Mouse (Mus musculus): ENCODE data around the gene Polr1a. TPM values are rescaled to one million over a fixed set of nuclear protein-coding genes. Genes with fewer than 3 reads are reported as not detected.

Polr1a gene
- polyA plus RNA-seq, 1 experiment from 2014 or later: 27.6 TPM

GRCm38 (mm10) chr6:71981450-71981849 is 72.6 kb downstream of the Polr1a start:
- H3K4me3 ChIP-seq (ENCODE audit: low read depth, low read length): no peak overlapping the region

GRCm38 (mm10) chr6:71985984-71986383 is 77.1 kb downstream of the Polr1a start:
- Histone ChIP-seq H3K4me3 (ENCODE audit: low read depth, low read length) (no peak overlapping the region), H3K4me1 (ENCODE audit: control insufficient read depth, insufficient read depth, low read length) (peaks cover 12% of the 10 kb centered on the region), H3K36me3 (ENCODE audit: control insufficient read depth, insufficient read depth, low read length) (no peaks in the 10 kb centered on the region; the same call in 1 of the 2 replicates)

More at GRCm38 (mm10) chr6:71981450-71981849, 72.6 kb downstream of the Polr1a start:
- H3K27me3 ChIP-seq (ENCODE audit: control insufficient read depth, insufficient read depth, low read length): no peaks in the 10 kb centered on the region
- ATAC-seq (ENCODE audit: insufficient number of reproducible peaks, insufficient read depth, low FRiP score, low read depth): no peak
- no peak overlapping the region for H3K9ac ChIP-seq (replicated peaks; ENCODE audit: low read depth, low read length)
- H3K36me3 ChIP-seq (ENCODE audit: control insufficient read depth, insufficient read depth, low read length): peaks cover 28% of the 10 kb centered on the region
- H3K4me1 ChIP-seq (ENCODE audit: control insufficient read depth, insufficient read depth, low read length): no peaks in the 10 kb centered on the region
- WGBS: 82% methylated on average over 4 of the region's 4 CpGs
- H3K9me3 ChIP-seq (ENCODE audit: control insufficient read depth, low read depth, low read length): no peaks in the 10 kb centered on the region
- no peak overlapping the region for H3K27ac ChIP-seq (ENCODE audit: low read length)
- H3K4me2 ChIP-seq (replicated peaks; ENCODE audit: low read depth, low read length): no peak overlapping the region

GRCm38 (mm10) chr6:71987546-71988248 is 78.8 kb downstream of the Polr1a start:
- Histone ChIP-seq H3K9me3 (ENCODE audit: control insufficient read depth, low read depth, low read length) (no peaks in the 10 kb centered on the region), H3K36me3 (ENCODE audit: control insufficient read depth, insufficient read depth, low read length) (no peaks in the 10 kb centered on the region), H3K4me1 (ENCODE audit: control insufficient read depth, insufficient read depth, low read length) (peaks cover 19% of the 10 kb centered on the region), H3K4me2 (replicated peaks; ENCODE audit: low read depth, low read length) (no peak overlapping the region), H3K27ac (ENCODE audit: low read length) (no peak overlapping the region), H3K9ac (replicated peaks; ENCODE audit: low read depth, low read length) (no peak overlapping the region), H3K27me3 (ENCODE audit: control insufficient read depth, insufficient read depth, low read length) (no peaks in the 10 kb centered on the region), H3K4me3 (ENCODE audit: low read depth, low read length) (no peak overlapping the region)
- 69% methylated on average over 7 of the region's 7 CpGs for WGBS
- no peak for ATAC-seq (ENCODE audit: insufficient number of reproducible peaks, insufficient read depth, low FRiP score, low read depth)

More at GRCm38 (mm10) chr6:71985984-71986383, 77.1 kb downstream of the Polr1a start:
- Histone ChIP-seq H3K9ac (replicated peaks; ENCODE audit: low read depth, low read length) (no peak overlapping the region), H3K4me2 (replicated peaks; ENCODE audit: low read depth, low read length) (no peak overlapping the region), H3K9me3 (ENCODE audit: control insufficient read depth, low read depth, low read length) (no peaks in the 10 kb centered on the region), H3K27ac (ENCODE audit: low read length) (no peak overlapping the region), H3K27me3 (ENCODE audit: control insufficient read depth, insufficient read depth, low read length) (no peaks in the 10 kb centered on the region)
- WGBS: 87% methylated on average over 4 of the region's 4 CpGs
- ATAC-seq (ENCODE audit: insufficient number of reproducible peaks, insufficient read depth, low FRiP score, low read depth): no peak

- no peak overlapping the region for H3K4me2 ChIP-seq (replicated peaks; ENCODE audit: low read depth, low read length)
- H3K27me3 ChIP-seq (ENCODE audit: control insufficient read depth, insufficient read depth, low read length): no peaks in the 10 kb centered on the region
- WGBS: 17% methylated on average over 8 of the region's 8 CpGs
- H3K4me3 ChIP-seq (ENCODE audit: low read depth, low read length): no peak overlapping the region
- peaks cover 19% of the 10 kb centered on the region for H3K4me1 ChIP-seq (ENCODE audit: control insufficient read depth, insufficient read depth, low read length)
- peak overlapping the region; percentile 61; the same call in 1 of the 2 replicates for H3K27ac ChIP-seq (ENCODE audit: low read length)
- H3K9me3 ChIP-seq (ENCODE audit: control insufficient read depth, low read depth, low read length): no peaks in the 10 kb centered on the region
- H3K36me3 ChIP-seq (ENCODE audit: control insufficient read depth, insufficient read depth, low read length): no peaks in the 10 kb centered on the region
- H3K9ac ChIP-seq (replicated peaks; ENCODE audit: low read depth, low read length): no peak overlapping the region
- ATAC-seq (ENCODE audit: insufficient number of reproducible peaks, insufficient read depth, low FRiP score, low read depth): no peak
These were observed 80.9 kb downstream of the Polr1a start for GRCm38 (mm10) chr6:71989647-71990351.

GRCm38 (mm10) chr6:71990371-71990837 is 81.6 kb downstream of the Polr1a start:
- Histone ChIP-seq H3K36me3 (ENCODE audit: control insufficient read depth, insufficient read depth, low read length) (no peaks in the 10 kb centered on the region), H3K4me3 (ENCODE audit: low read depth, low read length) (no peak overlapping the region), H3K4me2 (replicated peaks; ENCODE audit: low read depth, low read length) (no peak overlapping the region), H3K27ac (ENCODE audit: low read length) (peak overlapping the region; percentile 61; the same call in 1 of the 2 replicates), H3K4me1 (ENCODE audit: control insufficient read depth, insufficient read depth, low read length) (peaks cover 19% of the 10 kb centered on the region), H3K27me3 (ENCODE audit: control insufficient read depth, insufficient read depth, low read length) (no peaks in the 10 kb centered on the region), H3K9me3 (ENCODE audit: control insufficient read depth, low read depth, low read length) (no peaks in the 10 kb centered on the region), H3K9ac (replicated peaks; ENCODE audit: low read depth, low read length) (no peak overlapping the region)
- no peak for ATAC-seq (ENCODE audit: insufficient number of reproducible peaks, insufficient read depth, low FRiP score, low read depth)
- WGBS: 68% methylated on average over 8 of the region's 8 CpGs

GRCm38 (mm10) chr6:71991190-71991932 is 82.5 kb downstream of the Polr1a start:
- Histone ChIP-seq H3K4me3 (ENCODE audit: low read depth, low read length) (no peak overlapping the region), H3K36me3 (ENCODE audit: control insufficient read depth, insufficient read depth, low read length) (no peaks in the 10 kb centered on the region), H3K27me3 (ENCODE audit: control insufficient read depth, insufficient read depth, low read length) (no peaks in the 10 kb centered on the region), H3K9me3 (ENCODE audit: control insufficient read depth, low read depth, low read length) (peaks cover under 1% of the 10 kb centered on the region; the same call in 1 of the 2 replicates), H3K4me1 (ENCODE audit: control insufficient read depth, insufficient read depth, low read length) (peaks cover 19% of the 10 kb centered on the region), H3K27ac (ENCODE audit: low read length) (peak overlapping the region; percentile 11; the same call in 1 of the 2 replicates), H3K9ac (replicated peaks; ENCODE audit: low read depth, low read length) (no peak overlapping the region), H3K4me2 (replicated peaks; ENCODE audit: low read depth, low read length) (no peak overlapping the region)
- 59% methylated on average over 8 of the region's 8 CpGs for WGBS
- ATAC-seq (ENCODE audit: insufficient number of reproducible peaks, insufficient read depth, low FRiP score, low read depth): peak; percentile 38; the same call in 1 of the 2 replicates

GRCm38 (mm10) chr6:71991933-71992325 is 83.1 kb downstream of the Polr1a start:
- WGBS: 55% methylated on average over 2 of the region's 2 CpGs
- Histone ChIP-seq H3K36me3 (ENCODE audit: control insufficient read depth, insufficient read depth, low read length) (no peaks in the 10 kb centered on the region), H3K9ac (replicated peaks; ENCODE audit: low read depth, low read length) (no peak overlapping the region), H3K27ac (ENCODE audit: low read length) (no peak overlapping the region), H3K4me1 (ENCODE audit: control insufficient read depth, insufficient read depth, low read length) (peaks cover 19% of the 10 kb centered on the region), H3K27me3 (ENCODE audit: control insufficient read depth, insufficient read depth, low read length) (no peaks in the 10 kb centered on the region), H3K4me2 (replicated peaks; ENCODE audit: low read depth, low read length) (no peak overlapping the region), H3K9me3 (ENCODE audit: control insufficient read depth, low read depth, low read length) (peaks cover 3% of the 10 kb centered on the region; the same call in 1 of the 2 replicates), H3K4me3 (ENCODE audit: low read depth, low read length) (no peak overlapping the region)
- ATAC-seq (ENCODE audit: insufficient number of reproducible peaks, insufficient read depth, low FRiP score, low read depth): no peak

- no peaks in the 10 kb centered on the region for H3K27me3 ChIP-seq (ENCODE audit: control insufficient read depth, insufficient read depth, low read length)
- H3K4me3 ChIP-seq (ENCODE audit: low read depth, low read length): no peak overlapping the region
- ATAC-seq (ENCODE audit: insufficient number of reproducible peaks, insufficient read depth, low FRiP score, low read depth): no peak
- H3K27ac ChIP-seq (ENCODE audit: low read length): no peak overlapping the region
- WGBS: 77% methylated on average over 4 of the region's 4 CpGs
- no peak overlapping the region for H3K4me2 ChIP-seq (replicated peaks; ENCODE audit: low read depth, low read length)
- H3K9ac ChIP-seq (replicated peaks; ENCODE audit: low read depth, low read length): no peak overlapping the region
- no peaks in the 10 kb centered on the region for H3K36me3 ChIP-seq (ENCODE audit: control insufficient read depth, insufficient read depth, low read length)
- H3K4me1 ChIP-seq (ENCODE audit: control insufficient read depth, insufficient read depth, low read length): peaks cover 19% of the 10 kb centered on the region
- H3K9me3 ChIP-seq (ENCODE audit: control insufficient read depth, low read depth, low read length): peaks cover 3% of the 10 kb centered on the region; the same call in 1 of the 2 replicates
These were observed 85.2 kb downstream of the Polr1a start for GRCm38 (mm10) chr6:71994004-71994403.
